Mouse (Mus musculus) kidney, embryonic 14.5 days (tissue): ENCODE data around the gene Olig2. TPM values are rescaled to one million over a fixed set of nuclear protein-coding genes. Genes with fewer than 3 reads are reported as not detected.
"Not testable (repeated sequence)": the region's sequence is repeated elsewhere in the genome, so short reads cannot be mapped to it uniquely, and the experiment has no call there.

ENCODE experiments used
- ATAC-seq: fragments of 200-750 bp; cut with Nextera tagmentation; 2 replicates; pipeline ENCODE4 v1.8.0; 2017; ENCODE audit warnings: moderate number of reproducible peaks, mild to moderate bottlenecking, moderate TSS enrichment, moderate library complexity; ENCODE audit not compliant: low FRiP score, low TSS enrichment
- H3K27ac ChIP-seq: fragments of 300-500 bp; sonication (generic); 2 replicates; pipeline ENCODE4 v1.5.1; 2014; ENCODE audit warnings: low read depth, mild to moderate bottlenecking, low read length, moderate library complexity, mixed read lengths
- H3K27me3 ChIP-seq: fragments of 300-500 bp; sonication (generic); 2 replicates; pipeline ENCODE4 v1.6.1; 2014; ENCODE audit warnings: mild to moderate bottlenecking, low read length; ENCODE audit not compliant: control insufficient read depth, insufficient read depth
- H3K36me3 ChIP-seq: fragments of 300-500 bp; sonication (generic); 2 replicates; pipeline ENCODE4 v1.6.1; 2014; ENCODE audit warnings: low read length, mixed read lengths; ENCODE audit not compliant: control insufficient read depth, insufficient read depth
- H3K4me1 ChIP-seq: fragments of 300-500 bp; sonication (generic); 2 replicates; pipeline ENCODE4 v1.6.1; 2014; ENCODE audit warnings: low read length, mixed read lengths; ENCODE audit not compliant: control insufficient read depth, insufficient read depth
- H3K4me2 ChIP-seq: fragments of 300-500 bp; sonication (generic); replicated peaks from 2 replicates; pipeline ENCODE4 v1.6.1; 2014; ENCODE audit warnings: low read depth, mild to moderate bottlenecking, low read length
- H3K4me3 ChIP-seq: fragments of 300-500 bp; sonication (generic); 2 replicates; pipeline ENCODE4 v1.5.1; 2014; ENCODE audit warnings: mild to moderate bottlenecking, low read length
- H3K9ac ChIP-seq: fragments of 300-500 bp; sonication (generic); 2 replicates; pipeline ENCODE4 v1.6.1; 2014; ENCODE audit warnings: low read depth, mild to moderate bottlenecking, low read length, moderate library complexity
- H3K9me3 ChIP-seq: fragments of 300-500 bp; sonication (generic); 2 replicates; pipeline ENCODE4 v1.6.1; 2016; ENCODE audit warnings: low read length; ENCODE audit not compliant: control insufficient read depth
- WGBS: fragments of 180-500 bp; shearing (Covaris S2); extraction: QIAGEN DNeasy Blood & Tissue Kit; methylation state at CpG from one replicate; pipeline ENCODE4 v1.1.7; 2014; 5-methylcytosine and 5-hydroxymethylcytosine counted together
- polyA plus RNA-seq: library from polyadenylated mRNA; unstranded; fragments of >200 nt; fragmentation: Nextera tagmentation; extraction: Ambion mirVana; gene quantifications from 2 replicates; pipeline ENCODE4 v1.2.1, GENCODE M21; 2014

The Olig2 gene
- polyA plus RNA-seq, 1 experiment from 2014 or later = not detected

DNA sequence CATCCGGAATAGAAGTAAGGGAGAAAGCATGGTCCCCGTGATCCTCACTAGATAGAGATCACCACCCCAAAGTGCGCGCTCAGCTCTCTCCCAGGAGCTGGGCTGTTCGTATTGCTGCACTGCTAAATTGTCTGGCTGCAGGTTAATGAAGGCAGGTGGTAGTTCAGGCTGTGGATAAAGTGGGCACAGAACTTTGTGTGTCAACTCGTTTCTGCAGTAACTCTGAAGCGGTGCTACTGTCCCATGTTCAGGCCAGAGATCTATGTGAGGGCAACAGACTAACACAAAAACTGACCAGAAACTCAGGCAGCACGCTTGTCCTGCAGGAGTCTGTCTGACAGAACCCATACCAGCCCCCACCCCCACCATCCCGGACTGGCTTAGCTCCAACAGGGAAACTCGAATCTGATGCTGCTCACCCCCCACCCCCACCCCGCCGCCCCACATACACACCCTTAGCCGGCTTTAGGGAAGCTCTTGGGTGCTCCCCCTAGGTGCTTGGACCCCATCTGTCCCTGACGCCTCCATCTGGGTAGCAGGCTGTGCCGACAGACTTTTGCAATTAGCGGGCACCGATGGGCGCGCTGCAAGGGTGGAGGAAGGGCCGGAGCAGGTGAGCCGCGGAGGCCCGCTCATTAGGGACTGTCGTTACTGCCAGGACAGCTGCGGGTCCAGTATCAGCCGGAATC lies 6.7 kb downstream of the Olig2 start:
- H3K27me3 ChIP-seq = peaks cover 99% of the 10 kb centered on the region
- no peak for ATAC-seq
- WGBS = 2% methylated on average over 26 of the region's 26 CpGs
- H3K4me3 ChIP-seq = no peak overlapping the region
- no peaks in the 10 kb centered on the region for H3K36me3 ChIP-seq
- H3K27ac ChIP-seq = no peak overlapping the region
- no peak overlapping the region for H3K9ac ChIP-seq
- no peaks in the 10 kb centered on the region for H3K9me3 ChIP-seq
- no peaks in the 10 kb centered on the region for H3K4me1 ChIP-seq
- H3K4me2 ChIP-seq = no peak overlapping the region

GRCm38 (mm10) chr16:91232470-91233240 lies 7.4 kb downstream of the Olig2 start:
- Histone ChIP-seq H3K9ac (no peak overlapping the region), H3K4me1 (no peaks in the 10 kb centered on the region), H3K9me3 (no peaks in the 10 kb centered on the region), H3K27ac (no peak overlapping the region), H3K27me3 (peaks cover 100% of the 10 kb centered on the region), H3K36me3 (no peaks in the 10 kb centered on the region), H3K4me2 (no peak overlapping the region), H3K4me3 (no peak overlapping the region)
- ATAC-seq = no peak
- 2% methylated on average over 25 of the region's 25 CpGs for WGBS

- Histone ChIP-seq H3K27me3 (peaks cover 99% of the 10 kb centered on the region), H3K4me1 (no peaks in the 10 kb centered on the region), H3K9ac (no peak overlapping the region), H3K9me3 (no peaks in the 10 kb centered on the region), H3K4me2 (no peak overlapping the region), H3K27ac (no peak overlapping the region), H3K4me3 (no peak overlapping the region), H3K36me3 (no peaks in the 10 kb centered on the region)
- 7% methylated on average over 11 of the region's 11 CpGs for WGBS
- no peak for ATAC-seq
Measured at GRCm38 (mm10) chr16:91233241-91233944, 8.1 kb downstream of the Olig2 start.

- ATAC-seq = no peak
- H3K4me2 ChIP-seq = no peak overlapping the region
- no peak overlapping the region for H3K9ac ChIP-seq
- no peak overlapping the region for H3K27ac ChIP-seq
- peaks cover 62% of the 10 kb centered on the region for H3K27me3 ChIP-seq
- H3K9me3 ChIP-seq = no peaks in the 10 kb centered on the region
- WGBS = 74% methylated on average over 4 of the region's 4 CpGs
- no peaks in the 10 kb centered on the region for H3K36me3 ChIP-seq
- no peaks in the 10 kb centered on the region for H3K4me1 ChIP-seq
- no peak overlapping the region for H3K4me3 ChIP-seq
Measured at GRCm38 (mm10) chr16:91239024-91239423, 13.8 kb downstream of the Olig2 start.

DNA sequence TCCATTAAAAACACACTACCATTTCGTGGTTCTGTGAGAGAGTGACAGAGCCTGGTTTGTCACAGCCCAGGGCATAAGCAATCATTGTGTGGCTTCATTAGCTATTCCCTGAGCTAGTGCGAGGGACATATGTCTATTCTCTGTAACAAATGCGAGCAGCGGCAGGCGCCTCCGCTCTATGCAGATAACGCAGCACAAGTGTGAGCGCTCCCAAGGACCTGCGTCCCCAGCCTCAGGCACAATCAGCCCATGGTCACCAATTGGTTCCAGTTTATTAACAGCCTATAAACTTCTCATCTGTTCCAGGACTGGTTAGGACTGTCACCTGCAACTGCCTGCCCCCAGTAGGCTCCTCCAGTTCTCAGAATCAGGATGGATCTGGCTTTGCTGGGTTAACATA lies 21.0 kb downstream of the Olig2 start:
- ATAC-seq = no peak
- Histone ChIP-seq H3K36me3 (no peaks in the 10 kb centered on the region), H3K4me1 (no peaks in the 10 kb centered on the region), H3K4me2 (no peak overlapping the region), H3K27ac (no peak overlapping the region), H3K4me3 (no peak overlapping the region), H3K9ac (no peak overlapping the region), H3K9me3 (no peaks in the 10 kb centered on the region), H3K27me3 (peaks cover 31% of the 10 kb centered on the region)
- 51% methylated on average over 9 of the region's 9 CpGs for WGBS

- H3K4me1 ChIP-seq, H3K36me3 ChIP-seq, H3K9me3 ChIP-seq, ATAC-seq, H3K4me3 ChIP-seq, H3K27ac ChIP-seq, H3K9ac ChIP-seq, H3K4me2 ChIP-seq: not testable (repeated sequence)
- peaks cover 42% of the 10 kb centered on the region for H3K27me3 ChIP-seq
- WGBS = 15% methylated on average over 21 of the region's 28 CpGs
Measured at GRCm38 (mm10) chr16:91255419-91256164, 30.3 kb downstream of the Olig2 start.

DNA sequence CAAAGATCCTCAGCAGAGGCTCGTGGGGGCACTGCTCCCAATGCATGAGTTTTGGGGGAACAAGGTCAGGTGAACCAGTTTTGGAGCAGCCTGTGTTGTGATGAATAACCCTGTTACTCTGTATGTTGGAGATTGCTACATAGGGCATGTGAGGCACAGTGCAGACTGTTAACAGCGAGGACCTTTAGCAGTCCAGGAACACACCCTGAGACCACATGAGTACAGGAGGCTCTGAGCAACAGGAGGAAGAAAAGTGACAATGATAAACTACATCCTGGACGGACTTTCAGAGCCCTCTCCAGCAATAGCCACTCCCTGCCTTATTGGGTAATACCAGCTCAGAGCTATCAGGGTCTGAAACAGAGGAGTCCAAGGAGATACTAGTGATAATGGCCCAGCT lies 33.7 kb downstream of the Olig2 start:
- no peak for ATAC-seq
- peaks cover 69% of the 10 kb centered on the region for H3K27me3 ChIP-seq

DNA sequence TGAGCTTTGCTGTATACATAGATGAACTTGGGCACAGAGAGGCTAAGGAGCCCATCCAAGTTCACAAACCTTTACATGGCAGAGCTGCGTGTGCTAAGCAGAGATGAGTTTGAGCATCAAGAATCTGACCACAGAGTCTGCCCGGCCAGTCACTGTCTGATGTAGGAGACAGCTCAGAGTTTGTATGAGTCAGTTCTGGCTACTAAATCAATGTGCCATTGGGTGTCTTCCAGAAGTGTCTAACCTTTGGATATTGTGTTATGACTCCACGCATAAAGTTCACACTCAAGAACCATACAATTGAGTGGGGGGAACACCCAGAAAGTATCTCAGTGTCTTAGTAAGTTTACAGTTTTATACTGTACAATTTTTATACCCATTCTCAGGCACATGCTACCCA lies 35.6 kb downstream of the Olig2 start:
- Histone ChIP-seq H3K9ac (no peak overlapping the region), H3K9me3 (no peaks in the 10 kb centered on the region), H3K4me3 (no peak overlapping the region), H3K36me3 (no peaks in the 10 kb centered on the region), H3K4me2 (no peak overlapping the region), H3K4me1 (no peaks in the 10 kb centered on the region), H3K27ac (no peak overlapping the region), H3K27me3 (peaks cover 80% of the 10 kb centered on the region)
- 85% methylated on average over 3 of the region's 3 CpGs for WGBS
- ATAC-seq = no peak

More for the DNA sequence above, 33.7 kb downstream of the Olig2 start:
- 54% methylated on average over 3 of the region's 3 CpGs for whole genome bisulfite sequencing
- Histone ChIP-seq H3K36me3 (no peaks in the 10 kb centered on the region), H3K27ac (no peak overlapping the region), H3K4me1 (no peaks in the 10 kb centered on the region), H3K9me3 (no peaks in the 10 kb centered on the region), H3K4me3 (no peak overlapping the region), H3K4me2 (no peak overlapping the region), H3K9ac (no peak overlapping the region)
